Mouse (Mus musculus) urinary bladder, postnatal 25 days (tissue): ENCODE measurements around the gene Gas2l3.

Source experiments
- DNase-seq: peaks from one replicate; pipeline ENCODE4 v3.0.0; 2022; ENCODE audit warnings: low spot score

The Gas2l3 gene

GRCm38 (mm10) chr10:89443623-89444151, at the start of gene Gas2l3:
Gas2l3 (minus strand) TSS chr10:89443967.
- DNase-seq, result peak; percentile 74

DNA sequence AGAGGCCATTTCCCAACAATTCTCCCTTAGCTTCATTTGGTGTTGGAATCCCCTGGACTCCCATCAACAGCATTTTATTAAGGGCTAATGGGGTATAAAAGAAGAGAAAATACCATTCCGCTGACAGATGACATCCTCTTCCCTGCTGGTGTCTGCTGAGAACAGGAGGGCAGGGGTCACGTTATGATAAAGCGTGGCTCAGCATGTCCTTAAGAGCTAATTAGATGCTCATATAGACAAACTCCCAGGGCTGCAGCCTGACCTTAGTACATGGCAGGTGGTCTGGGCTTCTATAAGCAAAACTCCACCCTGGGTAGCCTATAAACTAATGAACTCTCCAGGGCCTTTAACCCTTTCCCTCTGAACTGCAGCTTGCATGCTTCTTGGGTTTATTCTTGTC, 47.6 kb upstream of the Gas2l3 start:
- no peak for DNase-seq

DNA sequence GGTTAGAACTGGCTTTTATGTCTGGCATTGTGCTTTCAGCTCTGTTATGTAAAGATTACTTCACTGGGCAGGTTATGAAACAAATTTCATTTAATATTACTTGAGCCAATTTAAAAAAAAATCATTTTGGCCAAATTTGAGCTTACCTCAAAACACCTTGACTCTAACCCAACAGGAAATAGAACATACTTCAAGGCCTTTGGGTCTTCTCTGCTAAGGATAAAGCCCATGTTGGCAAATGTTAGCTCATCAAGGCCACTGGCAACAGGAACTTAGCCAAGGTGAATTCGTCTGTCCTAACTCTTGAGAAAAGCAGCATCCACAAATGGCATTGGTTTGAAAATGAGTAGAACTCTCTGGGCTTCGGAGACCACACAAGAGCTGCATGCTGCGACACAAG, 46.5 kb upstream of the Gas2l3 start:
- no peak for DNase-seq

- DNase-seq, result no peak
These were observed 45.7 kb upstream of the Gas2l3 start for GRCm38 (mm10) chr10:89489459-89489858.

- DNase-seq, result no peak
These were observed 43.4 kb upstream of the Gas2l3 start for GRCm38 (mm10) chr10:89486995-89487742.

DNA sequence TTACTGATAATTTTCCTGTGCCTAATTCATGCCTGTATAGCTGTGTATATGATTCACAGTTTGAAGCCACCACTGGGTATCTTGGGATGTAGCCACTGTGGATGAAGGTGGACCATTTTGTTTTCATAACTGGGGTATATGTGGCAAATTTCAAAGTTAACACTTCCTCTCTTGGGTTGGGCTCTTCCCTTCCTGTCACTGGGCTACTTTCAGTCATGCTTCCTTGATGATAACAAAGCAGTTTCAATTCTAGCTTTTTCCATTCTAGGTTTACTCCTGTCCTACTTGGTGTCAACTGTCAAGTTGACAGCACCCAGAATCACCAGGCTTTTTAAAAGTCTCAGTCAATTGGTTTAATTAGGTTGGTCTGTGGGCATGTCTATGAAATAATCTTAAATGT, 41.1 kb upstream of the Gas2l3 start:
- no peak for DNase-seq

GRCm38 (mm10) chr10:89483812-89484602, 40.2 kb upstream of the Gas2l3 start:
- DNase-seq, result no peak

DNA sequence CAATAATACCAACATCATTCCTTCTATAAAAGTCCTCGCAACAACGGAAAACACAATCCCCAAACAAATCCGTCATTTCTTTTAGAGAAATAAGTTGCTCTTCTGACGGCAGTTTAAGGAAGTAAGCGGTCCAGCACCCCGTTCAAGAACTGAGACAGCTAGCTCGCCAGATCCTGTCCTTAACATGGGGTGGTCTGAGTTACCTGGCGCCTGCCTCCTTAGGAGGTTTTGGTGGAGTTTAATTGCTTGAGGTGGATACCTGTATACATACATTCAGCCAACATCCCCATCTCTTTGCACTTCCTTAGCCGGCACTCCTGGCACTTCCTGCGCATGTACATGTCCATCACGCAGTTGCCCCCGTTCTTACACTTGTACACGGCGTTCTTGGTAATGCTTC, 39.3 kb upstream of the Gas2l3 start:
- no peak for DNase-seq

- no peak for DNase-seq
These were observed 38.4 kb upstream of the Gas2l3 start for GRCm38 (mm10) chr10:89482142-89482681.

- DNase-seq, result no peak
These were observed 37.9 kb upstream of the Gas2l3 start for GRCm38 (mm10) chr10:89481638-89482037.

- no peak for DNase-seq
These were observed 35.0 kb upstream of the Gas2l3 start for GRCm38 (mm10) chr10:89478766-89479165.

DNA sequence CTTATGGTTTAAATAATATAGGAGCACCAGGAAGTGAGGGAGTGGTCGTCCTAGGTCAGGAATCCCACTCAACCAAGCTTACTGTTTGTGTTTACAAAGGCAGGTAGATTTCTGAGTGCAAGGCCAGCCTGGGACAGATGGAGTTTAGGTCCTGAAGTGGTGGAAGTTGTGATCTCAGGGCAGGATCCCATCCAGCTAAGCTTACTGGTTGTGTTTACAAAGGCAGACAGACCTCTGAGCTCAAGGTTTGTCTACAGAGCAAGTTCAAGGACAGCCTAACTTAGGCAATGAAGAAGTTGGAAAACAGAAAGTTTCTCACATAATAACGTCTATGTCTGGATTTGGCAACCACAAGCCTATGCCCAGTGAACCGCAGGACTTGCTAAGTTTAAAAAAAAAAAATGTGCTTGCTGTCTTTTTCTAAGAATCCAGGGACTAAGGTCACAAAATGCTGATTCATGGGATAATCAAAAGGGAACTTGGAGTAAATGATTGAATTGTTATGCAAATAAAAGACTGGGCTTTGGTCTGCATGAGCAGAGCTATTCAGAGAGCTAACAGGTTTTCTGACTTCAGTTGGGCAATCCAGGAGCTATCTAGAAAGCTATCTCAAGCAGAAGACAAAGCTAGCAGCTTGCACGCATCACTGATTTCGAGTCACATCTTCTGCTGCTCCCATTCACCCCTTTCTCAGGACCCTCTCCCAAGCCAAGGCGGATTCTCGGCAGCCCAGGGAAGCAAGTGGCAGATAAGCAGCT, 27.0 kb upstream of the Gas2l3 start:
- DNase-seq, result no peak

DNA sequence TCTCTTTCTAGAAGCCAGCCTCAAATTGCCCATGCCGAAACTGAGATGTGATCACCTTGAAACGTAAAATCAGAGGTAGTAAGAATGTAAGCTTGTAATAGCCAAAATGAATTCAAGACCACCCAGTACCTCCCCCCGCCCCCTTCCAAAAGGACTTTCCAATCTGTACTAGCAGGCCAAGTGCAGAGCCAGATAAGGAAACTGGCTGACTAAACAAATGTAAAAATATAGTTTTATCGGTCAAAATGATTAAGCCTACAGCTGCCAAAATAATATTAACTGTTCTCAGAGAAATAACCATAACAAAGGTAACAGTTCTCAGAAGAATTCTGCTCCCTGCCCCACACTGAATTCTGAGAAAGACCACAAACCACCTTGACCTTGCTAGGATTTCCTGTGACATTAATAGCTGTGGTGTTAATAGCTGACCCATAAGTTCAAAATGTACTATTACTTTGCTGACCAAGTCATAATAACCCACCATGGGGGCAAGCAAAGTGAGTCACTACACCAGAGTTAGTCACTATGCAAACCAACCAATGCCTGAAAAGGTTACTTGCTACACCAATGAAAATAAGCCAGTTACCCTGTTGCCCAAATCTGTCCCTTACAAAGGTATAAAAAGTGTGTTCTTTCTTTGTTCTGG, 21.1 kb upstream of the Gas2l3 start:
- DNase-seq, result no peak

GRCm38 (mm10) chr10:89462890-89463289, 19.1 kb upstream of the Gas2l3 start:
- DNase-seq, result no peak

GRCm38 (mm10) chr10:89461856-89462507, 18.2 kb upstream of the Gas2l3 start:
- peak; percentile 69 for DNase-seq

DNA sequence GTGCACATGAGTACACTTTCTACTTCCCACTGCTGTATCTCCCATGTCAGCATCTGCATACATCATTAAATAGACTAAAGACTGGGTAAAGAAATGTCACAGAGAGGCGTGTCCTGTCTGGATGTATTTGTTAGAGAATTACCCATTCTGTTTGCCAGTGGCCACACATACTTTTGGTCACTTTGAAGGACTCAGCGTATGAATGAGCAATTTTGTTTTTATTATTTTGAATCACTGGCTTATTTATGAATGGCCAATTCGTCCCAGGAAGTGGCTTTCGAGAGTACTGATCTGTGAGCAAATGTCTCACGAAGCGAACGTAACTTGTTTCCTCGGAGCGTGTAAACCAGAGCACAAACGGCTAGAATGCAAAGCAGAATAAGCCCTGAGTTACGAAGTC, 17.2 kb upstream of the Gas2l3 start:
- DNase-seq, result no peak

DNA sequence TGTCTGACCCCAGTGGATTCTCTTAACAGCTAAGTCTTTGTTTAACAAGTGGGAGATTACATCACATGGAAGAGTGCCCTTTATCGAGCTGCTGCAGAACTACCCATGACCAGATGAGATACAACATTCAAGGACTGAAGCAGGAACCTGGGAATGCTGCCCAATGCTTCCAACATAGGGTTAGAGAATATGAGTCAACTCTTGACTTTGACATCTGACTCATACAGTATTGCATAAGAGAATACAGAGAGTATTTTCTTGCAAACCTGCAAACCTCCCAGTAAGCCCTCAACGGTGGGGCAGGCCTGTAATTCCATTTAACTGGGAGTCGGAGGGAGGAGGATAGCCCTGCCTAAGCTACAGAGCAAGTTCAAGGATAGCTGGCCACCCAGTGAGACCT, 15.0 kb upstream of the Gas2l3 start:
- peak; percentile 22 for DNase-seq

- DNase-seq, result no peak
These were observed 10.0 kb upstream of the Gas2l3 start for GRCm38 (mm10) chr10:89453794-89454193.

DNA sequence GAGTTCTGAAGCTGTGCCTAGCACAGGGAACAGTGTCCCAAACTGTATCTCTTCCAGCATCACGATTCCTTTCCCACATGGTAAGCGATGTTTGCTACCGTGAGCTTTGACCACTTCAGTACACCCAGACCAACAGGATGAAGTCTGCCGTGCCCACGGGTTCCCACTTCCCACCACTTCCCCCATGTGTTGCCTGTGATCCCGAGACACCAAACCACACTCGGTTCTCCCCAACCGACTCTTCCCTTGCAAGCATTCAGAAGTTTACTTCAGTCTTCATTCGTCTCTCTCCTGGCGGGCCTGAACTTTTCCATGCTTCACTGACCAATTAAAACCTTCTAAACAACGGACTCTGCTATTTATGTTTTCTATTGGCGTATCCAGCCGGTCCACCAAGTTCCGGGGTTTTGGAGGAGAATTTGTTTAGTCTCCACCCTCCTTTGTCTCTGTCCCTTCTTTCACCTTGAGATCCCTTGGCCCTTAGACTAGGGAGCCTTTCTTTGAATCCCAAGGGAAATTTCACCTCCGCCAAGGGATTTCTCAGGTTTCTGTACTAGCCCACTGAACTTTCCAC, 9.4 kb upstream of the Gas2l3 start:
- no peak for DNase-seq

- DNase-seq, result no peak
These were observed 6.6 kb upstream of the Gas2l3 start for GRCm38 (mm10) chr10:89450411-89450810.

DNA sequence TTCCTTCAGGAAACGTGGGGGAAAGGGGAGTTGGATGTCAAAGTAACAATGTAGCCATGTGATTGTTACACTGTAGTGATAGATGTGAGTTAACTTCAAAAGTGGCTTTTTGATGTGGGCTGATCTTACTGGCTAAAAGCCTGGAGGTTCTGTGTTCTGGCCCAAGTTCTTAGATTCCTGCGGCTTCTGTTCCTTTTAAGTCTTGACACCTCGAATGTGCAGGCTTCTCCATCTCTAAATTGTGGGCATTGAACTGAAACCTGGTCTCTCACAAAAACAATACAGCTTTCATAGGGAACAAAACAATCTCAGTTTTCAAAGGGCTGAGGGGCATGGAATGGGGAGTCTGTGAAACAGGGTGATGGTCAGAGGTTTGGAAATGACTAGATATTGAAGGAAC, 614 bp upstream of the Gas2l3 start:
- no peak for DNase-seq
